Mouse (Mus musculus) limb, embryonic 14.5 days (tissue): ENCODE measurements at regions not wholly inside any gene's neighbourhood (a gene's known extent, or its start where the extent isn't known, plus 50 kb on each side); places are given as distances from the start of the nearest gene placed in this dataset.

ENCODE experiments used
- ATAC-seq: fragments of 200-750 bp; cut with Nextera tagmentation; 2 replicates; pipeline ENCODE4 v1.8.0; 2017; ENCODE audit warnings: low read depth, moderate number of reproducible peaks, moderate TSS enrichment; ENCODE audit not compliant: low FRiP score
- DNase-seq: peaks from one replicate; pipeline ENCODE4 v3.0.0-alpha.2; 2015; ENCODE audit warnings: low spot score
- H3K27ac ChIP-seq: fragments of 300-500 bp; sonication (generic); replicated peaks from 2 replicates; pipeline ENCODE4 v1.5.1; 2014; ENCODE audit warnings: low read depth, mild to moderate bottlenecking, low read length, moderate library complexity, mixed read lengths
- H3K27me3 ChIP-seq: fragments of 300-500 bp; sonication (generic); 2 replicates; pipeline ENCODE4 v1.6.1; 2014; ENCODE audit warnings: low read length, mixed read lengths; ENCODE audit not compliant: control insufficient read depth, insufficient read depth
- H3K36me3 ChIP-seq: fragments of 300-500 bp; sonication (generic); 2 replicates; pipeline ENCODE4 v1.6.1; 2014; ENCODE audit warnings: mild to moderate bottlenecking, low read length, moderate library complexity, mixed read lengths; ENCODE audit not compliant: control insufficient read depth, insufficient read depth
- H3K4me1 ChIP-seq: fragments of 300-500 bp; sonication (generic); 2 replicates; pipeline ENCODE4 v1.6.1; 2014; ENCODE audit warnings: antibody characterized with exemption, low read length, mixed read lengths; ENCODE audit not compliant: control insufficient read depth, insufficient read depth
- H3K4me2 ChIP-seq: fragments of 300-500 bp; sonication (generic); replicated peaks from 2 replicates; pipeline ENCODE4 v1.6.1; 2014; ENCODE audit warnings: low read depth, mild to moderate bottlenecking, low read length, moderate library complexity; ENCODE audit not compliant: severe bottlenecking
- H3K4me3 ChIP-seq: fragments of 300-500 bp; sonication (generic); replicated peaks from 2 replicates; pipeline ENCODE4 v1.5.1; 2014; ENCODE audit warnings: low read length
- H3K9ac ChIP-seq: fragments of 300-500 bp; sonication (generic); 2 replicates; pipeline ENCODE4 v1.6.1; 2014; ENCODE audit warnings: mild to moderate bottlenecking, low read depth, low read length, moderate library complexity; ENCODE audit not compliant: severe bottlenecking
- H3K9me3 ChIP-seq: fragments of 300-500 bp; sonication (generic); 2 replicates; pipeline ENCODE4 v1.6.1; 2016; ENCODE audit warnings: low read length; ENCODE audit not compliant: control insufficient read depth
- POLR2A ChIP-seq: fragments of 200-500 bp; IDR thresholded peaks from 2 replicates; pipeline ENCODE4 v1.8.0; 2012; ENCODE audit warnings: inconsistent platforms, mild to moderate bottlenecking, moderate library complexity, borderline replicate concordance; ENCODE audit not compliant: insufficient read depth, insufficient read length; ENCODE audit errors: extremely low read depth
- WGBS: fragments of 180-500 bp; shearing (Covaris S2); extraction: QIAGEN DNeasy Blood & Tissue Kit; methylation state at CpG from one replicate; pipeline ENCODE4 v1.1.7; 2014; 5-methylcytosine and 5-hydroxymethylcytosine counted together

- no peak overlapping the region for H3K9ac ChIP-seq
- H3K4me2 ChIP-seq: no peak overlapping the region
- ATAC-seq (no peak), DNase-seq (no peak)
- 90% methylated on average over 3 of the region's 3 CpGs for WGBS
- H3K36me3 ChIP-seq: no peaks in the 10 kb centered on the region
- no peak for TF ChIP-seq POLR2A
- no peaks in the 10 kb centered on the region for H3K4me1 ChIP-seq
- H3K9me3 ChIP-seq: no peaks in the 10 kb centered on the region
- no peaks in the 10 kb centered on the region for H3K27me3 ChIP-seq
- H3K4me3 ChIP-seq: no peak overlapping the region
- no peak overlapping the region for H3K27ac ChIP-seq
Observed at GRCm38 (mm10) chr4:135036764-135037163, 83.7 kb upstream of the Runx3 start.

- Histone ChIP-seq H3K9me3 (no peaks in the 10 kb centered on the region), H3K4me3 (no peak overlapping the region), H3K27me3 (no peaks in the 10 kb centered on the region), H3K9ac (no peak overlapping the region), H3K4me1 (no peaks in the 10 kb centered on the region), H3K27ac (no peak overlapping the region), H3K4me2 (no peak overlapping the region), H3K36me3 (no peaks in the 10 kb centered on the region)
- no peak for DNase-seq
- TF ChIP-seq POLR2A: no peak
- 93% methylated on average over 2 of the region's 2 CpGs for WGBS
- no peak for ATAC-seq
Observed at GRCm38 (mm10) chr4:135039234-135039633, 81.2 kb upstream of the Runx3 start.

GRCm38 (mm10) chr4:135041921-135042320 is 78.5 kb upstream of the Runx3 start:
- no peaks in the 10 kb centered on the region for H3K36me3 ChIP-seq
- no peak for TF ChIP-seq POLR2A
- 36% methylated on average over 8 of the region's 8 CpGs for WGBS

GRCm38 (mm10) chr4:135042501-135042900 is 78.0 kb upstream of the Runx3 start:
- Histone ChIP-seq H3K9me3 (no peaks in the 10 kb centered on the region), H3K4me2 (no peak overlapping the region), H3K4me3 (no peak overlapping the region), H3K36me3 (no peaks in the 10 kb centered on the region), H3K27me3 (no peaks in the 10 kb centered on the region), H3K9ac (no peak overlapping the region), H3K4me1 (no peaks in the 10 kb centered on the region), H3K27ac (no peak overlapping the region)
- DNase-seq (no peak), ATAC-seq (no peak)
- WGBS: 90% methylated on average over 1 of the region's 1 CpGs
- TF ChIP-seq POLR2A: no peak

More at GRCm38 (mm10) chr4:135041921-135042320, 78.5 kb upstream of the Runx3 start:
- Histone ChIP-seq H3K27ac (no peak overlapping the region), H3K4me3 (no peak overlapping the region), H3K27me3 (no peaks in the 10 kb centered on the region), H3K4me1 (no peaks in the 10 kb centered on the region), H3K9me3 (no peaks in the 10 kb centered on the region), H3K9ac (no peak overlapping the region), H3K4me2 (no peak overlapping the region)
- ATAC-seq (no peak), DNase-seq (no peak)

GRCm38 (mm10) chr4:135045054-135045453 is 75.4 kb upstream of the Runx3 start:
- 66% methylated on average over 16 of the region's 16 CpGs for WGBS
- no peak for DNase-seq
- no peaks in the 10 kb centered on the region for H3K27me3 ChIP-seq
- H3K4me3 ChIP-seq: no peak overlapping the region
- H3K9me3 ChIP-seq: no peaks in the 10 kb centered on the region
- no peaks in the 10 kb centered on the region for H3K36me3 ChIP-seq
- H3K9ac ChIP-seq: no peak overlapping the region
- no peak overlapping the region for H3K27ac ChIP-seq
- no peak overlapping the region for H3K4me2 ChIP-seq
- no peak for TF ChIP-seq POLR2A
- no peak for ATAC-seq
- H3K4me1 ChIP-seq: no peaks in the 10 kb centered on the region

- ATAC-seq (no peak), DNase-seq (no peak)
- H3K4me2 ChIP-seq: no peak overlapping the region
- H3K9me3 ChIP-seq: no peaks in the 10 kb centered on the region
- no peaks in the 10 kb centered on the region for H3K4me1 ChIP-seq
- H3K27ac ChIP-seq: no peak overlapping the region
- no peak for TF ChIP-seq POLR2A
- no peak overlapping the region for H3K9ac ChIP-seq
- 78% methylated on average over 7 of the region's 7 CpGs for WGBS
- H3K36me3 ChIP-seq: no peaks in the 10 kb centered on the region
- H3K4me3 ChIP-seq: no peak overlapping the region
- H3K27me3 ChIP-seq: no peaks in the 10 kb centered on the region
Observed at GRCm38 (mm10) chr4:135046619-135047018, 73.8 kb upstream of the Runx3 start.
